Mouse (Mus musculus) gastrocnemius, adult 8-10 months (tissue): ENCODE measurements around the gene Cdiptos. TPM values are rescaled to one million over a fixed set of nuclear protein-coding genes. Genes with fewer than 3 reads are reported as not detected.
A peak's percentile ranks its signal among the peaks of the same experiment; 100 is the strongest.

Source experiments
- DNase-seq, 2 experiments: peaks; one replicate each; pipeline ENCODE4 v3.0.0; 2022; ENCODE audit warnings: low spot score in 2 of 2
- total RNA-seq, 4 experiments: library from RNA; stranded (reverse); gene quantifications; 2 replicates each; pipeline ENCODE4 v1.2.4; 2022

Cdiptos gene
- total RNA-seq, 4 experiments from 2014 or later, result 0.24 TPM; not detected in 3

- DNase-seq, result no peak
Observed at GRCm38 (mm10) chr7:126976878-126977459, 1.1 kb upstream of the Cdiptos start.

- no peak for DNase-seq
Observed at GRCm38 (mm10) chr7:126975893-126975949, 177 bp downstream of the Cdiptos start, which contains the start of gene Cdipt. Gene Cdipt, plus strand, starts transcription at chr7:126975914.

- DNase-seq, result no peak
Observed at GRCm38 (mm10) chr7:126975493-126975892, 405 bp downstream of the Cdiptos start.

- no peak for DNase-seq
Observed at GRCm38 (mm10) chr7:126967361-126967760, 8.5 kb downstream of the Cdiptos start.

- no peak for DNase-seq
Observed at GRCm38 (mm10) chr7:126965568-126965967, 10.3 kb downstream of the Cdiptos start.

- DNase-seq, result no peak
Observed at GRCm38 (mm10) chr7:126963548-126964286, 12.2 kb downstream of the Cdiptos start.

- DNase-seq, result no peak
Observed at GRCm38 (mm10) chr7:126961965-126962364, 13.9 kb downstream of the Cdiptos start.

- DNase-seq, result no peak
Observed at GRCm38 (mm10) chr7:126961095-126961494, 14.8 kb downstream of the Cdiptos start.

GRCm38 (mm10) chr7:126959780-126960179 is 16.1 kb downstream of the Cdiptos start:
- no peak for DNase-seq

- no peak for DNase-seq
Observed at GRCm38 (mm10) chr7:126955125-126955524, 20.8 kb downstream of the Cdiptos start.

GRCm38 (mm10) chr7:126952646-126953045 is 23.3 kb downstream of the Cdiptos start:
- DNase-seq, result no peak

GRCm38 (mm10) chr7:126951741-126952140 is 24.2 kb downstream of the Cdiptos start:
- no peak for DNase-seq

GRCm38 (mm10) chr7:126950647-126951615 is 25.0 kb downstream of the Cdiptos start:
- DNase-seq, result no peak

GRCm38 (mm10) chr7:126949793-126950646 is 25.9 kb downstream of the Cdiptos start, which contains the start of gene Sez6l2:
Gene Sez6l2, plus strand, starts transcription at chr7:126950563.
- DNase-seq, result peak; percentile 65

GRCm38 (mm10) chr7:126949403-126949792 is 26.5 kb downstream of the Cdiptos start, which contains the start of gene Asphd1:
Gene Asphd1, minus strand, starts transcription at chr7:126949582.
- no peak for DNase-seq

- DNase-seq, result no peak
Observed at GRCm38 (mm10) chr7:126948626-126949025, 27.3 kb downstream of the Cdiptos start.

- no peak for DNase-seq
Observed at GRCm38 (mm10) chr7:126946530-126946929, 29.4 kb downstream of the Cdiptos start.

GRCm38 (mm10) chr7:126941801-126942200 is 34.1 kb downstream of the Cdiptos start:
- no peak for DNase-seq

- no peak for DNase-seq
Observed at GRCm38 (mm10) chr7:126941171-126941570, 34.7 kb downstream of the Cdiptos start.

GRCm38 (mm10) chr7:126932652-126933051 is 43.2 kb downstream of the Cdiptos start:
- DNase-seq, result no peak

GRCm38 (mm10) chr7:126929046-126929445 is 46.9 kb downstream of the Cdiptos start:
- DNase-seq, result no peak
